Mouse (Mus musculus) hindbrain, embryonic 14.5 days (tissue): ENCODE measurements around the gene Rpl12. TPM values are rescaled to one million over a fixed set of nuclear protein-coding genes. Genes with fewer than 3 reads are reported as not detected.

Source experiments
- ATAC-seq: fragments of 200-750 bp; cut with Nextera tagmentation; 2 replicates; pipeline ENCODE4 v1.8.0; 2017; ENCODE audit warnings: moderate number of reproducible peaks, mild to moderate bottlenecking, moderate TSS enrichment, moderate library complexity; ENCODE audit not compliant: low FRiP score
- DNase-seq: peaks from one replicate; pipeline ENCODE4 v3.0.0-alpha.2; 2015; ENCODE audit warnings: low spot score
- H3K27ac ChIP-seq: fragments of 300-500 bp; sonication (generic); 2 replicates; pipeline ENCODE4 v1.5.1; 2014; ENCODE audit warnings: mild to moderate bottlenecking, moderate library complexity
- H3K27me3 ChIP-seq: fragments of 300-500 bp; sonication (generic); 2 replicates; pipeline ENCODE4 v1.6.1; 2014; ENCODE audit warnings: mild to moderate bottlenecking, low read length, mixed read lengths; ENCODE audit not compliant: control insufficient read depth, insufficient read depth
- H3K36me3 ChIP-seq: fragments of 300-500 bp; sonication (generic); replicated peaks from 2 replicates; pipeline ENCODE4 v1.6.1; 2014; ENCODE audit not compliant: control insufficient read depth, insufficient read depth
- H3K4me1 ChIP-seq: fragments of 300-500 bp; sonication (generic); replicated peaks from 2 replicates; pipeline ENCODE4 v1.6.1; 2014; ENCODE audit warnings: antibody characterized with exemption, low read length, mixed read lengths; ENCODE audit not compliant: control insufficient read depth, insufficient read depth
- H3K4me2 ChIP-seq: fragments of 300-500 bp; sonication (generic); replicated peaks from 2 replicates; pipeline ENCODE4 v1.6.1; 2014; ENCODE audit warnings: mild to moderate bottlenecking, moderate library complexity
- H3K4me3 ChIP-seq: fragments of 300-500 bp; sonication (generic); replicated peaks from 2 replicates; pipeline ENCODE4 v1.5.1; 2014; ENCODE audit warnings: mild to moderate bottlenecking, low read length
- H3K9ac ChIP-seq: fragments of 300-500 bp; sonication (generic); 2 replicates; pipeline ENCODE4 v1.6.1; 2014
- H3K9me3 ChIP-seq: fragments of 300-500 bp; sonication (generic); 2 replicates; pipeline ENCODE4 v1.6.1; 2016; ENCODE audit warnings: low read length; ENCODE audit not compliant: control insufficient read depth
- WGBS: fragments of 180-500 bp; shearing (Covaris S2); extraction: QIAGEN DNeasy Blood & Tissue Kit; methylation state at CpG from one replicate; pipeline ENCODE4 v1.1.7; 2014; 5-methylcytosine and 5-hydroxymethylcytosine counted together
- polyA plus RNA-seq: library from polyadenylated mRNA; unstranded; fragments of >200 nt; fragmentation: Nextera tagmentation; extraction: Ambion mirVana; gene quantifications from 2 replicates; pipeline ENCODE4 v1.2.1, GENCODE M21; 2014

Gene Rpl12
- polyA plus RNA-seq, 1 experiment from 2014 or later: 113 TPM

DNA sequence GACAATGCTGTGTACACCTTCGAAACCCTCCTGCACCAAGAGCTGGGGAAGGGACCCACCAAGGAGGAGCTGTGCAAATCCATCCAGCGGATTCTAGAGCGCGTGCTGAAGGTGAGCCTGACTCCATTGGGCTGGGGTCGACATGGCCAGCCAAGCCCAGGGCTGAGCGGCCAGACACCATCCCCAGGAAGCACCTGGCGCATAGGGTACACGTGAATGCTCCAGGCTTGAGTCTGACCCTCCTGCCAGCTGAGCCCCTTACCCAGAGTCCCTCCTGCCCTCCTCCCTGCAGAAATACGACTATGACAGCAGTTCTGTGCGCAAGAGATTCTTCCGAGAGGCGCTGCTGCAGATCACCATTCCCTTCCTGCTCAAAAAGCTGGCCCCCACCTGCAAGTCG, 38.8 kb upstream of the Rpl12 start:
- Histone ChIP-seq H3K4me3 (no peak overlapping the region), H3K27ac (no peak overlapping the region), H3K9me3 (no peaks in the 10 kb centered on the region), H3K4me1 (no peaks in the 10 kb centered on the region), H3K36me3 (peaks cover 87% of the 10 kb centered on the region), H3K27me3 (no peaks in the 10 kb centered on the region), H3K9ac (no peak overlapping the region), H3K4me2 (no peak overlapping the region)
- ATAC-seq (no peak), DNase-seq (no peak)
- WGBS: 91% methylated on average over 13 of the region's 13 CpGs

DNA sequence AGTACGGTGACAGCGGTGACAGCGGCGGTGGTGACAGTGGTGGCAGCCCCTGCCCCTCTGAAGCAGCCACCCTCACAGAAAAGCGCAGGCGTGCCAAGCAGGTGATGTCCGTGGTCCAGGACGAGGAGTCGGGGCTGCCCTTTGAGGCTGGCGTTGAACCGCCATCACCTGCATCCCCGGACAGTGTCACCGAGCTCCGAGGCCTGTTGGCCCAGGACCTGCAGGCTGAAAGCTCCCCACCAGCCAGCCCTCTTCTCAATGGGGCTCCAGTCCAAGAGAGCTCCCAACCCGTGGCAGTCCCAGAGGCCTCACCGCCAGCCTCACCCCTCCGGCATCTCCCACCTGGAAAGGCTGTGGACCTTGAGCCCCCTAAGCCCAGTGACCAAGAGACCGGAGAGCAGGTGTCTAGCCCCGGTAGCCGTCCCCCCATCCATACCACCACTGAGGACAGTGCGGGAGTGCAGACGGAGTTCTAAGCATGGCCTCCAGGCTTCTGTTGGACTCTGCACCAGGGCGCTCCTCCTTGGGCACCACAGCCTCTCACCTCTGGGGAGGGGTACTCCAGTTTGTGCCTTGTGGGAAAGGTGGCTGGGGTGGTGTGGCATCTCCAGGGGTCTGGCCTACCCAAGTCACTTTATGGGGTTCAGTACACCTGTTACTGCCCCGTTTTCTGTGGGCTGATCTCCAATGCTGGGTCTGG, 37.7 kb upstream of the Rpl12 start:
- H3K4me2 ChIP-seq: no peak overlapping the region
- no peak overlapping the region for H3K27ac ChIP-seq
- H3K9me3 ChIP-seq: no peaks in the 10 kb centered on the region
- H3K4me1 ChIP-seq: no peaks in the 10 kb centered on the region
- WGBS: 94% methylated on average over 24 of the region's 24 CpGs
- H3K27me3 ChIP-seq: no peaks in the 10 kb centered on the region
- no peak overlapping the region for H3K9ac ChIP-seq
- no peak overlapping the region for H3K4me3 ChIP-seq
- no peak for DNase-seq
- peaks cover 78% of the 10 kb centered on the region for H3K36me3 ChIP-seq
- no peak for ATAC-seq

- H3K36me3 ChIP-seq: peaks cover 78% of the 10 kb centered on the region
- H3K4me2 ChIP-seq: no peak overlapping the region
- 74% methylated on average over 10 of the region's 10 CpGs for WGBS
- H3K27me3 ChIP-seq: no peaks in the 10 kb centered on the region
- no peak overlapping the region for H3K4me3 ChIP-seq
- no peak overlapping the region for H3K9ac ChIP-seq
- no peak overlapping the region for H3K27ac ChIP-seq
- ATAC-seq: no peak
- H3K4me1 ChIP-seq: no peaks in the 10 kb centered on the region
- H3K9me3 ChIP-seq: no peaks in the 10 kb centered on the region
- DNase-seq: no peak
Measured at GRCm38 (mm10) chr2:32924306-32924844, 37.0 kb upstream of the Rpl12 start.

GRCm38 (mm10) chr2:32926330-32927075, 34.9 kb upstream of the Rpl12 start:
- WGBS: 89% methylated on average over 12 of the region's 12 CpGs
- H3K36me3 ChIP-seq: peaks cover 73% of the 10 kb centered on the region
- ATAC-seq: no peak

DNA sequence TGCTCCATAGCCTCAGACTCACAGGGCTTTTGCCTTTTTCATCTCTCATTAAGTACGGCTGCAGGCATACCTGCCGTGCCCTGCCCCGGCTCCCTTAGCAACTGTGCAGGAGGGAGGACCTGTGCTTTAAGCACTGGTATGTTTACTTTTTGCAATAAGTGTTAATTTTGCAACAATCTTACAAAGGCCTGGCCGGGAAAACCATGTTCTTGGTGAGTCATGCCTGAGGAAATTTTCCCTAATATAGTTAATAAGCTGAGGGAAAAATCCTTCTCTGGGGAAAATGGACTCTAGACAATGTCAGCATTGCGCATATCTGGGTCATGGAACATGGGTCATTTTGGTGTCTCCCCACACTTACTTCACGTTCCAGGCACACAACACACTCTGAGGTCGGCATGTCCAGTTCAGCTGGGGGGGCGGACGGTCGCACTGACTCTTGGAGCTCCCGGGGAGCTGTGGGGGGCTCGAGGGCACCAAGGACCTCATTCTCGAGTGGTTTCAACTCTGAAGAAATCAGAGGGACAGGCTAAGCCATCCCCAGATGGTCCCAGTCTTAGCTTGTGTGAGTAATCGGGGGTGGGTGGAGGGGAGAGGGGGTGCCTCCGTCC, 33.6 kb upstream of the Rpl12 start:
- Histone ChIP-seq H3K9ac (no peak overlapping the region), H3K4me1 (no peaks in the 10 kb centered on the region), H3K9me3 (no peaks in the 10 kb centered on the region), H3K4me3 (no peak overlapping the region), H3K27me3 (no peaks in the 10 kb centered on the region), H3K36me3 (peaks cover 70% of the 10 kb centered on the region), H3K4me2 (no peak overlapping the region), H3K27ac (no peak overlapping the region)
- WGBS: 76% methylated on average over 15 of the region's 15 CpGs
- no peak for DNase-seq
- ATAC-seq: peak; percentile 6; the same call in 1 of the 2 replicates

More at GRCm38 (mm10) chr2:32926330-32927075, 34.9 kb upstream of the Rpl12 start:
- Histone ChIP-seq H3K27ac (no peak overlapping the region), H3K4me2 (no peak overlapping the region), H3K4me1 (no peaks in the 10 kb centered on the region), H3K9ac (no peak overlapping the region), H3K4me3 (no peak overlapping the region), H3K9me3 (no peaks in the 10 kb centered on the region), H3K27me3 (no peaks in the 10 kb centered on the region)
- DNase-seq: no peak

- H3K4me3 ChIP-seq: no peak overlapping the region
- no peaks in the 10 kb centered on the region for H3K9me3 ChIP-seq
- DNase-seq (peak; percentile 60), ATAC-seq (peak; percentile 74; the same call in 1 of the 2 replicates)
- no peak overlapping the region for H3K9ac ChIP-seq
- H3K4me2 ChIP-seq: no peak overlapping the region
- WGBS: 35% methylated on average over 10 of the region's 10 CpGs
- no peaks in the 10 kb centered on the region for H3K4me1 ChIP-seq
- H3K36me3 ChIP-seq: peaks cover 70% of the 10 kb centered on the region
- H3K27me3 ChIP-seq: no peaks in the 10 kb centered on the region
- no peak overlapping the region for H3K27ac ChIP-seq
Measured at GRCm38 (mm10) chr2:32928235-32928946, 33.0 kb upstream of the Rpl12 start.

GRCm38 (mm10) chr2:32928947-32929829, 32.2 kb upstream of the Rpl12 start:
- no peak overlapping the region for H3K9ac ChIP-seq
- H3K27ac ChIP-seq: no peak overlapping the region
- H3K4me1 ChIP-seq: no peaks in the 10 kb centered on the region
- H3K36me3 ChIP-seq: peaks cover 70% of the 10 kb centered on the region
- ATAC-seq: no peak
- WGBS: 88% methylated on average over 19 of the region's 19 CpGs
- H3K4me2 ChIP-seq: no peak overlapping the region
- no peak overlapping the region for H3K4me3 ChIP-seq
- H3K9me3 ChIP-seq: no peaks in the 10 kb centered on the region
- no peak for DNase-seq
- H3K27me3 ChIP-seq: no peaks in the 10 kb centered on the region

DNA sequence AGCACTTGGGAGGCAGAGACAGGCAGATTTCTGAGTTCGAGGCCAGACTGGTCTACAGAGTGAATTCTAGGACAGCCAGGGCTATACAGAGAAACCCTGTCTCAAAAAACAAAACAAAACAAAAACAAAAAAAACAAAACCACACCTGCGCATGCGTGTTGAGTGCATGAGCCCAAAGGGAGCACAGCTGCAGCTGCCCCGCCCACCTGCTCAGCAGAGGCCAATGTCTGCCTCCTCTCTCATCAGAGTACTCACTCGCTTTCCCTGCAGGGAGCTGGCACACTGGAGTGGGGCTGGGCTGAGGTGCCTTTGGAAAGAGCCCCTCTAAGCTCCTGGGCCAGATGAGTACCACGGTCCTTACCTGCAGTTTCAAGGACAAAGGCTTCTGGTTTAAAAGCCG, 29.6 kb upstream of the Rpl12 start:
- H3K9me3 ChIP-seq: no peaks in the 10 kb centered on the region
- H3K4me3 ChIP-seq: no peak overlapping the region
- H3K9ac ChIP-seq: no peak overlapping the region
- DNase-seq: no peak
- 81% methylated on average over 7 of the region's 7 CpGs for WGBS
- ATAC-seq: no peak
- peaks cover 73% of the 10 kb centered on the region for H3K36me3 ChIP-seq
- no peaks in the 10 kb centered on the region for H3K4me1 ChIP-seq
- H3K4me2 ChIP-seq: no peak overlapping the region
- H3K27me3 ChIP-seq: no peaks in the 10 kb centered on the region
- no peak overlapping the region for H3K27ac ChIP-seq
